Mouse (Mus musculus): ENCODE results near the gene Gpatch8.

GRCm38 (mm10) chr11:102586445-102587130 is 30.4 kb upstream of the Gpatch8 start:
- no peak for TF ChIP-seq POLR2A (IDR thresholded peaks at IDR 0.05; ENCODE audit: control insufficient read depth, low read depth, low read length)
- no peak for TF ChIP-seq CTCF (IDR thresholded peaks at IDR 0.05; ENCODE audit: control insufficient read depth, insufficient read depth, insufficient replicate concordance, low read depth, low read length)

Measured in testis, adult 2 months (tissue).